In the genomic region with DNA sequence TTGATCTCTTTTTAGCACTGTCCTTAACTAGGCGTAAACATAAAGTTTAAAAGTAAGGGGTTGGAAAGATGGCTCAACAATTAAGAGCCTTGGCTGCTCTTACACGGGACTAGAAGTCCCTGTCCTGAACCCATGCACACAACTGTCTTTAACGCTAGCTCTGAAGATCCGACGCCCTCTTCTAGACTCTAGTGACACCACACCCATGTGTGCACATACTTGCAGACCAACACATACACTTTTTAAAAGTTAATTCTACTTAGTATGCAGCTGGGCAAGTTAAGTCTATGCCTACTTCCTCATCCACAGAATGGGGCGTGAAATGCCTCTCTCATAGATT, we compare ENCODE assay signal across 8 mouse cellular contexts. TPM values are rescaled to one million over a fixed set of nuclear protein-coding genes. Genes with fewer than 3 reads are reported as not detected.
DNase-seq lines count a peak whose midpoint lies in the region; ATAC-seq and TF ChIP-seq lines count a peak whose summit lies in the region.
"Had no signal": no experiment of that assay in that cellular context is flagged by ENCODE, and none has a peak within 500 bp of the region (broad histone marks: within the 10 kb centered on the region; RNA-seq: fewer than 3 reads in every experiment).

No protein-coding gene starts in this region.

- peak overlapping the region; percentile 65 for H3K4me2 ChIP-seq in intestine, embryonic 14.5 days (ENCODE audit: low read length)
- no peak overlapping the region for H3K4me2 ChIP-seq in intestine, embryonic 16.5 days (ENCODE audit: low read depth, low read length)
- H3K4me2 ChIP-seq in forebrain, embryonic 12.5 days, result peak overlapping the region; percentile 84; the same call in 1 of the 2 replicates
- H3K4me2 ChIP-seq in liver, postnatal 0 days (ENCODE audit: low read depth, low read length), result peak overlapping the region; percentile 81

- no peaks in the 10 kb centered on the region for H3K36me3 ChIP-seq in intestine, embryonic 14.5 days (ENCODE audit: control insufficient read depth, insufficient read depth, low read length)
- H3K36me3 ChIP-seq in intestine, embryonic 16.5 days (ENCODE audit: control insufficient read depth, insufficient read depth, low read length), result no peaks in the 10 kb centered on the region
- H3K36me3 ChIP-seq in MEL (ENCODE audit: control insufficient read depth in 1 of 2, insufficient read depth in 2 of 2, low read length in 2 of 2), result peaks cover 0 to 20% of the 10 kb centered on the region in 2 experiments; a peak in 2 of 4 replicates
- no peaks in the 10 kb centered on the region for H3K36me3 ChIP-seq in forebrain, embryonic 12.5 days (replicated peaks)
- no peaks in the 10 kb centered on the region for H3K36me3 ChIP-seq in liver, postnatal 0 days (replicated peaks; ENCODE audit: insufficient read depth, low read length)
- H3K36me3 ChIP-seq: limb, embryonic 15.5 days had no signal

- DNase-seq in intestine, embryonic 14.5 days (ENCODE audit: low spot score), result no peak
- peak; percentile 52 for DNase-seq in MEL (ENCODE audit: low read depth, low spot score)
- DNase-seq in liver, postnatal 0 days, result no peak
- no peak for DNase-seq in retina, embryonic 14.5 days (ENCODE audit: low spot score)
- no peak for DNase-seq in natural killer cell, adult 2 months (ENCODE audit: low spot score in 2 of 2)

- no peak overlapping the region for H3K27ac ChIP-seq in intestine, embryonic 14.5 days (ENCODE audit: low read depth)
- no peak overlapping the region for H3K27ac ChIP-seq in intestine, embryonic 16.5 days (ENCODE audit: low read length)
- H3K27ac ChIP-seq in MEL (ENCODE audit: control insufficient read depth, low read depth, low read length), result no peak overlapping the region
- no peak overlapping the region for H3K27ac ChIP-seq in forebrain, embryonic 12.5 days
- peak overlapping the region; percentile 81; the same call in 1 of the 2 replicates for H3K27ac ChIP-seq in liver, postnatal 0 days (ENCODE audit: low read depth)
- H3K27ac ChIP-seq: limb, embryonic 15.5 days had no signal

- no peak for TF ChIP-seq CTCF in MEL (IDR thresholded peaks at IDR 0.05 in 2 of 3, conservative IDR thresholded peaks at IDR 0.05 in 1 of 3; ENCODE audit: control insufficient read depth in 1 of 3, insufficient read depth in 1 of 3, low read depth in 2 of 3, low read length in 3 of 3, poor library complexity in 1 of 3, severe bottlenecking in 1 of 3)
- TF ChIP-seq CTCF in liver, postnatal 0 days (IDR thresholded peaks at IDR 0.05; ENCODE audit: low read depth), result no peak

- H3K9me3 ChIP-seq in intestine, embryonic 14.5 days (ENCODE audit: control insufficient read depth, low read length), result no peaks in the 10 kb centered on the region
- H3K9me3 ChIP-seq in intestine, embryonic 16.5 days (ENCODE audit: control insufficient read depth, low read length), result no peaks in the 10 kb centered on the region
- no peaks in the 10 kb centered on the region for H3K9me3 ChIP-seq in MEL (replicated peaks; ENCODE audit: insufficient read depth, low read length)
- no peaks in the 10 kb centered on the region for H3K9me3 ChIP-seq in forebrain, embryonic 12.5 days
- H3K9me3 ChIP-seq in liver, postnatal 0 days (ENCODE audit: low read length), result no peaks in the 10 kb centered on the region
- H3K9me3 ChIP-seq: limb, embryonic 15.5 days had no signal

- H3K4me1 ChIP-seq in intestine, embryonic 14.5 days (replicated peaks; ENCODE audit: control insufficient read depth, insufficient read depth, low read length), result peaks cover 11% of the 10 kb centered on the region
- peaks cover 11% of the 10 kb centered on the region for H3K4me1 ChIP-seq in intestine, embryonic 16.5 days (ENCODE audit: control insufficient read depth, insufficient read depth, low read length)
- peaks cover 5 to 12% of the 10 kb centered on the region in 2 experiments for H3K4me1 ChIP-seq in MEL (ENCODE audit: control insufficient read depth in 1 of 2, insufficient read depth in 2 of 2, low read length in 2 of 2)
- H3K4me1 ChIP-seq in forebrain, embryonic 12.5 days, result peaks cover 8% of the 10 kb centered on the region
- peaks cover 16% of the 10 kb centered on the region for H3K4me1 ChIP-seq in liver, postnatal 0 days (ENCODE audit: insufficient read depth)

- no peaks in the 10 kb centered on the region for H3K27me3 ChIP-seq in intestine, embryonic 14.5 days (replicated peaks; ENCODE audit: control insufficient read depth, insufficient read depth, low read length)
- H3K27me3 ChIP-seq in intestine, embryonic 16.5 days (replicated peaks; ENCODE audit: control insufficient read depth, insufficient read depth, low read length), result no peaks in the 10 kb centered on the region
- H3K27me3 ChIP-seq in MEL (ENCODE audit: control insufficient read depth in 1 of 2, insufficient read depth in 2 of 2, low read length in 2 of 2), result no peaks in the 10 kb centered on the region; a peak in 1 of 4 replicates
- no peaks in the 10 kb centered on the region for H3K27me3 ChIP-seq in forebrain, embryonic 12.5 days
- peaks cover 12% of the 10 kb centered on the region; the same call in 1 of the 2 replicates for H3K27me3 ChIP-seq in liver, postnatal 0 days (ENCODE audit: insufficient read depth, low read length)
- H3K27me3 ChIP-seq: limb, embryonic 15.5 days had no signal

- H3K4me3 ChIP-seq in intestine, embryonic 14.5 days (ENCODE audit: low read depth, low read length), result no peak overlapping the region
- H3K4me3 ChIP-seq in intestine, embryonic 16.5 days (ENCODE audit: low read length), result no peak overlapping the region
- H3K4me3 ChIP-seq in MEL (ENCODE audit: control insufficient read depth in 1 of 2, insufficient read depth in 1 of 2, low read depth in 2 of 2, low read length in 2 of 2), result peak overlapping the region; percentile 10 to 86; a peak in 2 of 4 replicates
- no peak overlapping the region for H3K4me3 ChIP-seq in forebrain, embryonic 12.5 days (replicated peaks)
- H3K4me3 ChIP-seq in liver, postnatal 0 days (ENCODE audit: low read depth, low read length), result peak overlapping the region; percentile 60; the same call in 1 of the 2 replicates

- no peaks in the 10 kb centered on the region for H3K79me2 ChIP-seq in MEL (ENCODE audit: control insufficient read depth, insufficient read depth, low read length, poor library complexity)

- TF ChIP-seq EP300 in MEL (IDR thresholded peaks at IDR 0.05; ENCODE audit: low read depth in 1 of 2, low read length in 2 of 2), result no peak
- no peak for TF ChIP-seq EP300 in liver, postnatal 0 days (IDR thresholded peaks at IDR 0.05; ENCODE audit: low read depth)

- 80% methylated on average over 6 of the region's 6 CpGs for WGBS in intestine, embryonic 14.5 days
- WGBS in intestine, embryonic 16.5 days, result 83% methylated on average over 6 of the region's 6 CpGs
- WGBS in forebrain, embryonic 12.5 days, result 86% methylated on average over 6 of the region's 6 CpGs
- 72% methylated on average over 6 of the region's 6 CpGs for WGBS in liver, postnatal 0 days (ENCODE audit: insufficient replicate concordance)

- ATAC-seq in intestine, embryonic 14.5 days (replicated peaks; ENCODE audit: low FRiP score, low TSS enrichment, low read depth), result no peak
- no peak for ATAC-seq in intestine, embryonic 16.5 days
- 0 out of 2 replicates have a peak, but pooled peaks have one; percentile 9 for ATAC-seq in forebrain, embryonic 12.5 days (ENCODE audit: low FRiP score)
- no peak for ATAC-seq in liver, postnatal 0 days

- TF ChIP-seq RAD21 in MEL (IDR thresholded peaks at IDR 0.05; ENCODE audit: low read depth, low read length), result no peak

- TF ChIP-seq POLR2A in MEL (IDR thresholded peaks at IDR 0.05; ENCODE audit: control insufficient read depth in 1 of 2, insufficient read depth in 1 of 2, low read depth in 1 of 2, low read length in 2 of 2, poor library complexity in 1 of 2), result no peak

- H3K9ac ChIP-seq in intestine, embryonic 14.5 days (ENCODE audit: low read length), result no peak overlapping the region
- H3K9ac ChIP-seq in intestine, embryonic 16.5 days (ENCODE audit: low read depth, low read length), result no peak overlapping the region
- peak overlapping the region; percentile 54 for H3K9ac ChIP-seq in MEL (ENCODE audit: control insufficient read depth, low read depth, low read length, poor library complexity, severe bottlenecking)
- 0 out of 2 replicates have a peak overlapping the region, but pooled peaks have one; percentile 87 for H3K9ac ChIP-seq in forebrain, embryonic 12.5 days
- H3K9ac ChIP-seq in liver, postnatal 0 days (replicated peaks), result peak overlapping the region; percentile 74

TF ChIP-seq in MEL, 35 proteins besides CTCF, POLR2A, EP300 and RAD21:
- TF ChIP-seq ELF1 (IDR thresholded peaks at IDR 0.05; ENCODE audit: low read depth, low read length), result 0 out of 2 replicates have a peak, but pooled peaks have one; percentile 32
- TF ChIP-seq GATA1 (IDR thresholded peaks at IDR 0.05; ENCODE audit: low read depth, low read length), result no peak

RNA-seq across cellular contexts. Expression of gene Tmem136, which starts 0.6 kb away (rescaled TPM):
- 5.8 and 6.7 TPM in 2 replicates for polyA plus RNA-seq in intestine, embryonic 14.5 days (2014; fragmentation: Nextera tagmentation; extraction: Ambion mirVana)
- 3.3 and 3.4 TPM in 2 replicates for polyA plus RNA-seq in intestine, embryonic 16.5 days (2015; fragmentation: Nextera tagmentation; extraction: Ambion mirVana)
- total RNA-seq in MEL (2012; rRNA removed), result 0.42 and 0.62 TPM in 2 replicates
- 1 to 10 TPM in 1 of 2 experiments, not detected in 1; 2.0 TPM for polyA plus RNA-seq in MEL (2012; ENCODE audit: insufficient read depth in 1 of 2, insufficient read length in 2 of 2, low read depth in 1 of 2, low replicate concordance in 2 of 2, missing spikeins in 1 of 2)
- polyA plus RNA-seq in forebrain, embryonic 12.5 days (2016; fragmentation: Nextera tagmentation; extraction: Ambion mirVana), result 11.4 and 12.1 TPM in 2 replicates
- 0.44 and 0.92 TPM in 2 replicates for polyA plus RNA-seq in liver, postnatal 0 days (2015; fragmentation: Nextera tagmentation; extraction: Ambion mirVana)

RNA-seq across cellular contexts. Expression of gene Arhgef12, which starts 9.9 kb away (rescaled TPM):
- 15.9 and 16.5 TPM in 2 replicates for polyA plus RNA-seq in intestine, embryonic 14.5 days (2014; fragmentation: Nextera tagmentation; extraction: Ambion mirVana)
- polyA plus RNA-seq in intestine, embryonic 16.5 days (2015; fragmentation: Nextera tagmentation; extraction: Ambion mirVana), result 5.2 and 5.6 TPM in 2 replicates
- total RNA-seq in MEL (2012; rRNA removed), result 11.8 and 14.8 TPM in 2 replicates
- 10 to 100 TPM; 14.7 to 33.5 TPM for polyA plus RNA-seq in MEL (2012; ENCODE audit: insufficient read depth in 1 of 2, insufficient read length in 2 of 2, low read depth in 1 of 2, low replicate concordance in 2 of 2, missing spikeins in 1 of 2)
- 14.2 and 17.8 TPM in 2 replicates for polyA plus RNA-seq in forebrain, embryonic 12.5 days (2016; fragmentation: Nextera tagmentation; extraction: Ambion mirVana)
- polyA plus RNA-seq in liver, postnatal 0 days (2015; fragmentation: Nextera tagmentation; extraction: Ambion mirVana), result 4.3 and 4.8 TPM in 2 replicates

Comparison
In these comparisons a context has a peak if more than half of its experiments do, and no peak if none do; other contexts are left out.
1. H3K4me3 ChIP-seq: peak in MEL (2 of 2) and liver, postnatal 0 days (single experiment); none in intestine, embryonic 14.5 days (single experiment), intestine, embryonic 16.5 days (single experiment) and forebrain, embryonic 12.5 days (single experiment).
2. H3K9ac ChIP-seq: peak in MEL (single experiment), forebrain, embryonic 12.5 days (single experiment) and liver, postnatal 0 days (single experiment); none in intestine, embryonic 14.5 days (single experiment) and intestine, embryonic 16.5 days (single experiment).